Mouse (Mus musculus) testis, adult 2 months (tissue): ENCODE measurements around the gene Rsph1.

Experiments used
- CTCF ChIP-seq: fragments of 200-500 bp; IDR thresholded peaks from 2 replicates; pipeline ENCODE4 v1.5.1; 2012; ENCODE audit warnings: low read depth, mild to moderate bottlenecking, inconsistent platforms, low read length, moderate library complexity; ENCODE audit not compliant: control insufficient read depth, insufficient read depth, insufficient replicate concordance
- POLR2A ChIP-seq: fragments of 200-500 bp; IDR thresholded peaks from 2 replicates; pipeline ENCODE4 v1.6.1; 2012; ENCODE audit warnings: low read depth, mild to moderate bottlenecking, inconsistent platforms, low read length, moderate library complexity; ENCODE audit not compliant: control insufficient read depth

- TF ChIP-seq CTCF (no peak), POLR2A (no peak)
Observed at GRCm38 (mm10) chr17:31282687-31283053, 5.5 kb upstream of the Rsph1 start.
